Mouse (Mus musculus) heart, postnatal 25 days (tissue): ENCODE results near the gene Tex46. TPM values are rescaled to one million over a fixed set of nuclear protein-coding genes. Genes with fewer than 3 reads are reported as not detected.

ENCODE experiments used
- DNase-seq: peaks from one replicate; pipeline ENCODE4 v3.0.0; 2022; ENCODE audit warnings: low spot score
- intact Hi-C: fragments of 180-260 bp; cut with DNase I; formaldehyde crosslinking; loops from one replicate; pipeline ENCODE4 v1.15.1; 2025
- total RNA-seq, 2 experiments: library from RNA; stranded (reverse); gene quantifications; 2 replicates each; pipeline ENCODE4 v1.2.3; 2021

The Tex46 gene
- total RNA-seq, 2 experiments from 2014 or later = not detected

- intact Hi-C loops = loop anchor here (5.0 kb wide), 1 partner anchor 365 kb away; no protein-coding TSS in a partner anchor
- no peak for DNase-seq
Measured at GRCm38 (mm10) chr4:136622388-136622787, 12.2 kb downstream of the Tex46 start, which contains the start of gene Lactbl1. TSS of gene Lactbl1 (plus strand) at chr4:136622621.

GRCm38 (mm10) chr4:136626590-136626989 is 16.4 kb downstream of the Tex46 start:
- DNase-seq = no peak
- intact Hi-C loops = no loop called here

DNA sequence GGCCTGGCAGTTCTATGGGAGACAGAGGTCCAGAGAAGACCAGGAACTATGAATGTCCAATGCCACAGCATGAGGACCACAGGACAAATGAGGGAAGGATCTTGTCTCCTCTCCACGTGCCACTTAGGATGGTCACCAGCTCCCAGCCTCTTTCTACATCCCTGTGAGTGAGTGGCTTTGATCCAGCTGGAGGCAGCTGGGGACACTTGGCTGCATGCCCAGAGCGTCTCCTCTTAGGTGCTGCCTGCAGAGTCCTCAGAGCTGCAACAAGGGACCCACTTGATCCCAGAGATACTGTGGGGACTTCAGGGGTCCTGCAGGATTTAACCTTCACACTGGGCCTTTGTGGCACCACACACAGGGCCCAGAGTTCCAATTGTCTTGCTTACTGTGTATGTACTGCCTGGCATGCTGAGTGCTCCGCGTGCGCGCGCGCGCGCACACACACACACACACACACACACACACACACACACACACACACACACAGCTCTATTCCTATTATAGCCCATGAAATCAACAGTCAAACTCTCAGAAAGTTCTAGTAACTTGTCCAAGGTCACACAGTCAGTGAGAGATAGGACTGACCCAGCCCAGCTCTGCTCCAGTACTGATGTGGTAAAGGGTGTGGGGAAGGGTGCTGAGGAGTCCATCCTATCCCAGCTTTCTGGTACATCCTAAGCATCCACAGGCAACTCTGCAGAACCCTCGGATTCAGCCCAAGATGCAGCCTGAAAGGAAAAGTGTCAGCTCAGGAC is 21.2 kb downstream of the Tex46 start:
- DNase-seq = no peak
- intact Hi-C loops = no loop called here

DNA sequence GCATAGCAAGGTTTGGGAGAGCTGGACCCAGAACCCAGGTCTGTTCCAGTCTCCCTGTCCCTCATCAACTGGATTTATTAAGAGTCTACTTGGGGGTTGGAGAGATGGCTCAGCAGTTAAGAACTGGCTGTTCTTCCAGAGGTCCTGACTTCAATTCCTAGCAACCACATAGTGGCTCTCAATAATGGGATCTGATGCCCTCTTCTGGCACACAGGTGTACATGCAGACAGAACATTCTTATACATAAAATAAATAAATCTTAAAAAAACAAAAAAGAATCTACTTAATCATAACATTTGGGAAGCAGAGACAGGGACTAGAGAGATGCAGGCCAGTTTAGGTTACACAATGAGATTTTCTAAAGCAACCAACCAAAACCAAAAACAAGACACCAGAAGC is 25.8 kb downstream of the Tex46 start:
- no peak for DNase-seq
- intact Hi-C loops = no loop called here

GRCm38 (mm10) chr4:136636511-136636910 is 26.3 kb downstream of the Tex46 start:
- intact Hi-C loops = no loop called here
- no peak for DNase-seq

DNA sequence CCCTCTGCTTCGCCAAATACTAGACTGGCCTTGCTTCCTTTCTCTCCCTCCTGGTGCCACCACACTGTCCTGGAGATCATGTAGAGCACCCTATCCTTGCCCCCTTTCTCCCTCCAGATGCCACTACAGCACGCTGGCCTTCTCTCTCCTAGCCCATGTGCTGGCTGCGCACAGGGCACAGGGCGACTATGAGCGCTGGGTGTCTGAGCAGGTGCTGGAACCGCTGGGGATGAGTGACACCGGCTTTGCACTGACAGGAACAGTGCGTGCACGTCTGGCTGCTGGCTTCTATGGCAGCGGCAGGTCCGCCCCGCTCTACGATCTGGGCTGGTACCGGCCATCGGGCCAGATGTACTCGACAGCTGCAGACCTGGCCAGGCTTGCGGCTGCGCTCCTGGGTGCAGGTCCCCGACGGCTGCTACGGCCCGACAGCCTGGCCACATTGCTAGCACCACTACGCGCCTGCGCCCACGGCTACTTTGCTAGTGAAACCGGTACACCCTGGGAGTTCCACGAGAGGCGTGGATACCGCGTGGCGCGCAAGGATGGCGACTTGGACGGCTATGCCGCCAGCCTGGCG is 26.8 kb downstream of the Tex46 start:
- DNase-seq = no peak
- intact Hi-C loops = no loop called here

GRCm38 (mm10) chr4:136637563-136638229 is 27.5 kb downstream of the Tex46 start:
- DNase-seq = no peak

DNA sequence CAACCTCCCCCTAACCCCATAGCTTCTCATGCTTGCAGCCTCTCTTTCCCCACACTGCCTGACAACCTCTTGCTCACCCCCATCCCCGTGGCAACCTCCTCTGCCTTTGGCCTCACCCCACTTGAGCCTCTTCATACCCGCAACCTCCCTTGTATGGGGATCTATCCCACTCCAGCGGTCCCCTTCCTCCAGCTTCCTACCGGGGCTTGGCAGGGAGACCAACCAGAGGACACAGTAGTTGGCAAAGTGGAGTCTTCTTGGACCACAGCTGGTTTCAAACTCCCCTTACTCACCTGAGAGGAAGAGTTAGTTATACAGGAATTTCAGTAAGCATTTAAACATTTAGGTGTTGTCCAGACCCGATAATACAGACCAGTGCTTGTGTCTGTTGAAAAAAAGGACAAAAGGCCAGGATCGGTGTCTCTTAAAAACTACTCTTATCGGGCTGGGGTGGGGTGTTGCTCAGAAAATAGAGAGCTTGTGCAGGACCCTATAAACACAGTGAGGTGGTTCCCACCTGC is 28.1 kb downstream of the Tex46 start:
- DNase-seq = no peak
- intact Hi-C loops = no loop called here

More at GRCm38 (mm10) chr4:136637563-136638229, 27.5 kb downstream of the Tex46 start:
- intact Hi-C loops = no loop called here

GRCm38 (mm10) chr4:136638890-136639289 is 28.7 kb downstream of the Tex46 start:
- intact Hi-C loops = no loop called here
- no peak for DNase-seq

- DNase-seq = no peak
- intact Hi-C loops = no loop called here
Measured at GRCm38 (mm10) chr4:136648922-136649479, 38.8 kb downstream of the Tex46 start.

DNA sequence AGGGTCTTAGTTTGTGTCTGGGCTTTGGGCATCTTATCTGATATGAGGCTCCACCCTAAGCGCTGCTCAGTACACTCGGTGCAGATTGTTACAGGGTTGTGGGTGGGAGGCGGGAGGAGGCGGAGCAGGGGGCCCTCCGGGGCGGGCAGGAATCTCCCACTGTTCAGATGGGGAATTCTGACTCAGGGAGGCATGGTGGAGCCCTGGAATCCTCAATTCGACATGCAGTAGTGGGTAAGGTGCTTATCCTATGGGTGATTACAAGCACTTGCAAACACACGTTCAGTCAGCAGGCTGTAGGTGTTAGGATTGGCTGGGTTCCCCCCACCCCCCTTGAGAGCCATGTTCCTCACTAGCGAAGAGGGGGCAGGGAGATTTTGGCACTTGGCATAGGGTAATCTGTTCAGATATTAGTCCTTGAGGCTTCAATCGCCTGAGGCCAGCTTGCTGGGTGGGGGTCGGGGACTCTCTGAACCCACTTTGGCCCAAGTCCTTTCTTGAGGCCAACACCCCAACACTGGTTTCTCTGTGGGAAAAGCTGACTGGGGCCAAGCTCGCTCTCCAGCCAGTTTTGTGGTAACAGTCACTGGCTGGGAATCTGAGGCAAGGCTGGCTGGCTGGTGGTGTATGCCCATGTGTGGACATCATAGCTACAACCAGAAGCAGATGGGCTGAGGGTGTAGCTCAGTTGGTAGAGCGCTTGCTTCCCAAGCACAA is 39.4 kb downstream of the Tex46 start:
- no peak for DNase-seq
- intact Hi-C loops = no loop called here

DNA sequence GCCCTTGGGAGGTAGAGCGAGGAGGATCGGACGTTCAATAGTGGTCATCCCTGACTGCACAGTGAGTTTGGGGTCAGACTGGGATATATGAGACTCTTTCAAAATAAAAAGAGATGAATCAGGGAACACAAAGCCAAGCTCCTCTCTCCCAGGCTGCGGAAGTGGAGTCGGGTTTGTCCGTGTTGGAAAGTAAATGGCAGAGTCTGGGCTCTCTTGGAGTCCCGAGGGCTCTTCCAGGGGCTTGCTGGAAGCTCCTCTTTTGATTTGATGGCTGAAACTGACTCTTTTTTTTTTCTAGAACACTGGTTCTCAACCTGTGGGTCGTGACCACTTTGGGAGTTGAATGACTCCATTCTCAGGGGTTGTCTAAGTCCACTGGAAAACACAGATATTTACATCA is 40.0 kb downstream of the Tex46 start:
- DNase-seq = no peak
- intact Hi-C loops = no loop called here

GRCm38 (mm10) chr4:136651357-136651811 is 41.1 kb downstream of the Tex46 start:
- intact Hi-C loops = no loop called here

GRCm38 (mm10) chr4:136651882-136652527 is 41.8 kb downstream of the Tex46 start:
- DNase-seq = no peak
- intact Hi-C loops = no loop called here

More at GRCm38 (mm10) chr4:136651357-136651811, 41.1 kb downstream of the Tex46 start:
- no peak for DNase-seq

DNA sequence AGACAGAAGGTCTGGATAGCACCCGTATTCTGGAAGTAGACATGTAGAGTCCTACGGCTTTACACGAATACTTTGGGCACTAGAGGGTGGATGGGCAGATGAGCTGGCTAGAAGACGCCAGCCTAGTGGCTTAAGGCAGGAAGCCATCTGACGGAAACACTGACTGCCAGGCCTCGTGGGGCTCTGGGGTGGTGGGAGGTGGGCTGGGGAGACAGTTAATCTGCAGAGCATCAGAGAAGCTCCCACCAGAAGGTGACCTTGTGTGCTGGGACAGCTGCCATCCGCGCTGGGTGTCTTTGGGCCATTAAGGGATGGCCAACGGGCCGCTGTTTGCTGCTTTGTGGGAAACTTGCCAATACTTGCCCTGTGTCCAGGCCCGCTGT is 42.3 kb downstream of the Tex46 start:
- intact Hi-C loops = no loop called here
- no peak for DNase-seq

DNA sequence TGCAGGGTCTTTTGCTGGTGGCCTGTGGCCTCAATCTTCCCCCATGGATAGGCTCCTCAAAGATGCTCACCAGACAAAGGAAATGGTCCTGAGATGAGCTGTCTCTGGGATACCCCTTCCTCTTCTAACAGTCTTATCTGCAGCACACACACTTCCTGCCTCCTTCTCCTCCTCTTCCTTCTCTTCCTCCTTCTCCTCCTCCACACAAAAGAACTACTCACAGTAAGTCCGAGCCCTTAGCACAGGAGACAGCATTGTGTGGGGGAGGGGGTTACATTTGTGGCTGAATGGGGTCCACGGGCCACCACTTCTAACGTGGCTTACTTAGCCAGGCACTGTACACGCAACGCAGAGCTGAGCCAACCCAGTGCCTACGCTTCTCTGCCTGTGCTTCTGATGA is 42.8 kb downstream of the Tex46 start:
- no peak for DNase-seq
- intact Hi-C loops = no loop called here

GRCm38 (mm10) chr4:136653692-136654234 is 43.5 kb downstream of the Tex46 start:
- DNase-seq = no peak
- intact Hi-C loops = no loop called here

DNA sequence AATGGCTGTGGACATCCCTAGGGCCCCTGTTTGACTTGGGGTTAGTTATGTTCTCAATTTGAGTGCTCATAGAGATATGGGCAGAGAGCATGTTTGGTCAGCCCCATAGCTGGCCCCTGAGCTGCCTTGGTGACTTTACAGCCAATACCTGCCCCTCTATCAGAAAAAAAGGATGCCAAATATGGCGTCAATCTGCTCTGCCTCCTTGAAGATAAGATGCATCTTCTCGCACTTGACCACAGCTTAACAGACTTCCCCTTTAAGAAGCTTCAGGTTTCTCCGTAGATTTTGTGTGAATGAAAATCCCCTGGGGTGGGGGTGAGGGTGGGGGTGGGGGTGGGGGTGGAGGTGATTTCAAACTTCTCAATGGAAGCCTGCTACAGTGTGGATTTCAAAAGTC is 47.7 kb downstream of the Tex46 start:
- DNase-seq = no peak
- intact Hi-C loops = no loop called here
